Mouse (Mus musculus) midbrain, embryonic 11.5 days (tissue): ENCODE measurements around the gene Prrt3. TPM values are rescaled to one million over a fixed set of nuclear protein-coding genes. Genes with fewer than 3 reads are reported as not detected.

Source experiments
- microRNA-seq: library from miRNA; unstranded; fragments of <30 nt; microRNA quantifications from one replicate; pipeline ENCODE4, GENCODE M21; 2017
- polyA plus RNA-seq: library from polyadenylated mRNA; unstranded; fragments of >200 nt; fragmentation: Nextera tagmentation; extraction: Ambion mirVana; gene quantifications from 2 replicates; pipeline ENCODE4 v1.2.1, GENCODE M21; 2014

Prrt3 gene
- polyA plus RNA-seq, 1 experiment from 2014 or later = 0.97 TPM

Small RNA genes lying within 50 kb of the gene (microRNA-seq; reads per million reads assigned to microRNA genes)
- gene Gm23365 = not detected

Other genes starting within 250 kb of the Prrt3 start
- gene Cpne9, start 219.6 kb downstream of the Prrt3 start, polyA plus RNA-seq = 0.07 and 0.08 TPM in 2 replicates
- 20.1 and 22.8 TPM in 2 replicates for gene Brpf1, start 194.8 kb downstream of the Prrt3 start, polyA plus RNA-seq
- 12.2 and 13.8 TPM in 2 replicates for gene Ogg1, start 175.0 kb downstream of the Prrt3 start, polyA plus RNA-seq
- 61.6 and 65.4 TPM in 2 replicates for gene Camk1, start 157.9 kb downstream of the Prrt3 start, polyA plus RNA-seq
- 59.3 and 62.4 TPM in 2 replicates for gene Tada3, start 124.0 kb downstream of the Prrt3 start, polyA plus RNA-seq
- gene Arpc4, start 123.8 kb downstream of the Prrt3 start, polyA plus RNA-seq = 188 and 208 TPM in 2 replicates
- 3.0 TPM in 2 replicates for gene Ttll3, start 112.7 kb downstream of the Prrt3 start, polyA plus RNA-seq
- gene Rpusd3, start 82.6 kb downstream of the Prrt3 start, polyA plus RNA-seq = 26.6 and 32.0 TPM in 2 replicates
- gene Cidec, start 66.2 kb downstream of the Prrt3 start, polyA plus RNA-seq = not detected in 2 replicates
- 73.1 and 75.0 TPM in 2 replicates for gene Jagn1, start 59.4 kb downstream of the Prrt3 start, polyA plus RNA-seq
- 0.19 and 0.40 TPM in 2 replicates for gene Il17re, start 43.4 kb downstream of the Prrt3 start, polyA plus RNA-seq
- gene Il17rc, start 30.5 kb downstream of the Prrt3 start, polyA plus RNA-seq = 2.7 and 3.1 TPM in 2 replicates
- gene Creld1, start 18.6 kb downstream of the Prrt3 start, polyA plus RNA-seq = 29.2 and 29.9 TPM in 2 replicates
- 88.4 and 90.0 TPM in 2 replicates for gene Emc3, start 29.7 kb upstream of the Prrt3 start, polyA plus RNA-seq
- gene Fancd2, start 29.8 kb upstream of the Prrt3 start, polyA plus RNA-seq = 13.5 and 15.6 TPM in 2 replicates
- gene Fancd2os, start 98.8 kb upstream of the Prrt3 start, polyA plus RNA-seq = 0.42 and 0.47 TPM in 2 replicates
- gene Brk1, start 102.8 kb upstream of the Prrt3 start, polyA plus RNA-seq = 223 and 232 TPM in 2 replicates
- 60.9 and 62.4 TPM in 2 replicates for gene Vhl, start 122.0 kb upstream of the Prrt3 start, polyA plus RNA-seq
- gene Irak2, start 136.5 kb upstream of the Prrt3 start, polyA plus RNA-seq = 1.6 and 1.9 TPM in 2 replicates
- 1.0 and 1.7 TPM in 2 replicates for gene Tatdn2, start 195.1 kb upstream of the Prrt3 start, polyA plus RNA-seq
- gene Ghrl, start 217.9 kb upstream of the Prrt3 start, polyA plus RNA-seq = 0.33 and 0.40 TPM in 2 replicates
- gene Sec13, start 238.8 kb upstream of the Prrt3 start, polyA plus RNA-seq = 250 and 264 TPM in 2 replicates